Mouse (Mus musculus) macrophage (primary cell): ENCODE data around the gene Bcar3. TPM values are rescaled to one million over a fixed set of nuclear protein-coding genes. Genes with fewer than 3 reads are reported as not detected.

Source experiments
- H3K27ac ChIP-seq: fragments of 350-480 bp; formaldehyde crosslinking; 2 replicates; pipeline ENCODE4 v1.9.0; 2021
- H3K36me3 ChIP-seq: fragments of 350-480 bp; formaldehyde crosslinking; 2 replicates; pipeline ENCODE4 v1.9.0; 2021; ENCODE audit errors: inconsistent target
- H3K4me3 ChIP-seq: fragments of 350-480 bp; formaldehyde crosslinking; 2 replicates; pipeline ENCODE4 v1.9.0; 2021; ENCODE audit errors: inconsistent target
- H3K79me2 ChIP-seq: fragments of 350-480 bp; formaldehyde crosslinking; 2 replicates; pipeline ENCODE4 v1.9.0; 2021; ENCODE audit errors: inconsistent target
- WGBS: methylation state at CpG from one replicate; pipeline ENCODE4 v1.1.7; 2026; ENCODE audit warnings: inconsistent platforms; ENCODE audit not compliant: missing documents; 5-methylcytosine and 5-hydroxymethylcytosine counted together
- polyA plus RNA-seq: library from polyadenylated mRNA; stranded (reverse); fragments of 250-400 nt; gene quantifications from 3 replicates; pipeline ENCODE4 v1.2.4, GENCODE M21; 2018; ENCODE audit warnings: inconsistent platforms

The Bcar3 gene
- polyA plus RNA-seq, 1 experiment from 2014 or later = 14.2 TPM

DNA sequence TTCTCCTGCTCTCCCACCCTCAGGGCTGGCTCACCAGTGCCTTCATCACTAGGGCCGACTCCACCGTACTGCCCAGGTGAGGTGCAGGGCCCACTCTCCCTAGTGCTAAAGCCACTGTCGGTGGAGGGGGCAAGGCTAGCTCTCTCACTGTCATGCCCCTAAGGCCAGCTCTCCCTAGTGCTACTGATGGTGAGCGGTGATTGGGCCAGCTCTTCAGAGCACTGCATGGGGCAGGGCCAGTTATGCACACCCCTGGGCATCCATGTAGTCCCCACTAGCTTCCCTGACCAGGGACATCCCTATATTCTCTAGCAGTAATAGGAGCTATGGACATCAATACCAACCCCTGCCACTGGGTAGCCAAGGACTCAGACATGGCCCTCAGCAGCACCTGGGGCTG lies 103.0 kb downstream of the Bcar3 start:
- no peak overlapping the region for H3K27ac ChIP-seq
- no peaks in the 10 kb centered on the region for H3K36me3 ChIP-seq
- H3K79me2 ChIP-seq = no peaks in the 10 kb centered on the region
- WGBS = 100% methylated on average over 4 of the region's 4 CpGs
- no peak overlapping the region for H3K4me3 ChIP-seq

DNA sequence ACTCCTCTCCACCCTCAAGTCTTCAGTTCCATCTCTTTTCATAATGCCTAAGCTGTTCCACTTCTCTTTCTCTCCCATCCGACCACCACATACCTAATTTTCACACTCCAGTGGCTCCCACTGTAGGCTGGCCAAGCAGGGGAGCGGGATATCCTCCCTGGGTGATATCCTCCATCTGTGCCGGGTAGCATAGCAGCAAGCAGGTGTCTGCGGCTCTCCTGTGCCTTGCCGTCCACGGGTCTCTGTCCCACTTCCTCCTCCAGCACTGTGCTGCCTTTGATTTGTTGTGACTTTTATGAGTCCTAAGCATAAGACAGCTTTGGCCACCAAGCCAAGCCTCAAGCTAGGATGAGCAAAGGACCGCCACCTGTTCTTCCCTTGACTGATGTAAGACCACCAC lies 103.5 kb downstream of the Bcar3 start:
- H3K79me2 ChIP-seq = no peaks in the 10 kb centered on the region
- no peaks in the 10 kb centered on the region for H3K36me3 ChIP-seq
- H3K4me3 ChIP-seq = no peak overlapping the region
- WGBS = 84% methylated on average over 7 of the region's 7 CpGs
- H3K27ac ChIP-seq = no peak overlapping the region

DNA sequence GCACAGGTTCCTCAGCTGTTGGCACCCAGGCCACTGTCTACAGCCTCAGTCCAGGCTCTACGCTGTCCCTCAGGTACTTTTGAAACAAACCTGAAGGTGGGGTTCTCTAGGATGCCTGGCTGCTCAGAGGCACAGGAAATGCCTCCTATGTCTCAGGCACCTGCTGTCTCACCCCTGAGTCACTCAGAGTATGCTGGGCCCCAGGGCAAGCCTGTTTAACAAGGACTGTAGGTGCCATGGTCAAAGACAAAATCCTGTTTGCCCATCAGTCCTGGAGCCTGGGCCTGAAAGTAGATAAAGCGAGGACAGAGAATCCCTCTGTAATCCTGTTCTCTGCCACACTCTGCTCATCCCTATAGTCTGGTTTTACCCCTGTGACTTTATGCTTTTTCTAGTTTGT lies 107.1 kb downstream of the Bcar3 start:
- 93% methylated on average over 2 of the region's 2 CpGs for WGBS
- Histone ChIP-seq H3K79me2 (no peaks in the 10 kb centered on the region), H3K27ac (no peak overlapping the region), H3K4me3 (no peak overlapping the region), H3K36me3 (no peaks in the 10 kb centered on the region)

DNA sequence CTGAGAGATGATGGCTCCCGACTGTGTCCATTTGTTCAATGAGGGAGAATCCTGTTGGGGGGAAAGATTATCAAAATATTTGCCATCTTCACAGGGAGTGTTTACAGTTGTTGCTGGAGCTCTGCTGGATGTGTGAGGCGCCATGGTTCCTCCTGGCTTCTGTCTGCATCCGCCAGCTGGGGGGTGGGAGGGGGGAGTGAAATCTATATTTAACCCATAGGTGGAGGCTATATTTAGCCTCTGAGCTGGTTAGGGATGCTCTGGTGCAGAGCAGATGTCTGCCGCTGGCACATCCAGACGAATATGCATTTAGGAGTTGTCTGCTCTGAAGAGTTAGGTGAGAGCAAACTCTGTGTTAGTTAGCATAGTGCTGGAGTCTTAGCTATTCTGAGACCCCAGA lies 108.2 kb downstream of the Bcar3 start:
- Histone ChIP-seq H3K79me2 (no peaks in the 10 kb centered on the region), H3K4me3 (no peak overlapping the region), H3K36me3 (no peaks in the 10 kb centered on the region), H3K27ac (no peak overlapping the region)
- 88% methylated on average over 5 of the region's 5 CpGs for WGBS

DNA sequence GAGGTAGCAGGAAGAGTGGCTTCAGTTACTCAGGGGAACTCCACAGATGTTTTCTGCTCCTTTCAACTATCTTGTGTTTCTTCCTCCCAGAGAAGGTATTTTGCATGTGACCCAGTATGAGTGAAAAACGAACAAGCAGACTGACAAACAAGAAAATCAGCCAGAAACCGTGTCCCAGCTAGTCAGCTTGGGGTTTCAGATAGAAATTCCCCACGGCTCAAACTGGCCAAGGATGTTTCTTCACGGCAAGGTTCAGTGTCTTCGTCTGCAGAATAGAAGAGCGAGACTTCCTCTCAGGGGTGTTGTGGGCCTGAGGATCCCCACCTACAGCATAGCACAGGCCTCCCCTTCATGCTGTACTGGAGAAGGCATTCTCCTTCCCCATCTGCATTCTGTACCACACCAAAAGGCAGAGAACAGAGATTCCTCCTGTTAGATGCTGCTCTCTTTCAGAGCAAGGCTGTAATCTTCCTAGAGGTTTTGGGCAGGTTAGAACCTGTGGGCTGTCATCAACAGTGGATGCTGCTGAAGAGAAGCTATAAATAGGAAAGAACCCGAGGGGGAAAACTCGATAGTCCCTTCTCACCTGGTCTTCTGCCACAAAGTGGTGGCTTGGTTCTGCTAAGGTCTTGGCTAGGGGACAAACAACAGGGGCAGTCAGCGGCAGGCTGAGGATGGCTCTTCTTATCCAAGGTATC lies 110.1 kb downstream of the Bcar3 start:
- no peaks in the 10 kb centered on the region for H3K36me3 ChIP-seq
- WGBS = 85% methylated on average over 9 of the region's 9 CpGs
- H3K4me3 ChIP-seq = no peak overlapping the region
- H3K27ac ChIP-seq = no peak overlapping the region
- H3K79me2 ChIP-seq = no peaks in the 10 kb centered on the region

DNA sequence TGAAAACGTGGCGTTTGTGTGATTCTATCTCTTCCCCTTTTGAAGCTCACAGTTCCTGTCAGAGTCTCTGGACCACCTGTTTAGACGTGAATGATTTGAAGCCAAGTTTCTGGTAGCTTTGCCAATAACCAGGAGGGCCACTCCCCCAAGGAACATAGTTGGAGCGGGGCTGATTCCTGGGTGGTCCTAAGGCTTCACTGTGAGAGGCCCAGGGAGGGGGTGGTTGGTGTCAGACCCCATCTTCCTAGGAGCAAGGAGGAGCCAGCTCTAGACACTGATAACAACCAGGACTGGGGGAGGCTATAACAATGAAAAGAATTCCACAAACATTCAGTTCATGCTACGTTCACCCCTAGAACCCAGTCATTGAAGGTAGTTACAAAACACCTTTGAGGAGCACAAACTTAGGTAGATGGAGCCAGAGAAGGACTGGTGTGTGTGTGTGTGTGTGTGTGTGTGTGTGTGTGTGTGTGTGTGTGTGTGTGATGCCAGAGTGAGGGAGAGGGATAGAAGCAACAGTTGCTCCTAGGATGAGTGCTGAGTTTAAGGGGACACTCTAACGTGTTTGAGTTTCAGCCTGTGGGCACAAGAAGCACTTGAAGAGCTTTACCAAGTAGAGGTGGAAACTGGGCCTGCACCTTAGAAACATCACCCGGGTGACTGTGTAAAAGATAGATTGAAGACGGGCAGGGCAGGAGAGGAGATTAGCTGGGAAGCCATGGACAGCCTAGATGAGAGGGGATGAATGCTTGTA lies 111.4 kb downstream of the Bcar3 start:
- H3K79me2 ChIP-seq = no peaks in the 10 kb centered on the region
- no peak overlapping the region for H3K4me3 ChIP-seq
- WGBS = 66% methylated on average over 8 of the region's 8 CpGs
- H3K36me3 ChIP-seq = no peaks in the 10 kb centered on the region
- H3K27ac ChIP-seq = no peak overlapping the region

DNA sequence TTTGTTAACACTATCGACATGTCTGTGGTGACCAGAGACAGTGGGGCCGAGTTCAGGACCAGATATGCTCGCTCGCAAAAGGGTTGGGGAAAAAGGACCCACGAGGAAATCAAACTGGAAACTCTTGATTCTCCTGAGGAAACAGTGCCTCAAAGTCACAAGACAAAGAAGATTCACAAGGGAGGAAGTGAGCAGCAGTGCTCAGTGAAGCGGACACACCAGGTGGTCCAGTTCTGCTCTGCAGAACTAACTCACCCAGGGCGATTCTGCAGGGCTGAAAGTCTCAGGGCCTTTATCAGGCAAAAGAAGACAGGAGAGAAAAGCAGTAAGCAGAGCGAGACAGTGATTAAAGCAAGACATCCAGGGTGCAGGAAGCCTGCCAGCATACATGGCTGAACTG lies 112.5 kb downstream of the Bcar3 start:
- no peaks in the 10 kb centered on the region for H3K79me2 ChIP-seq
- no peak overlapping the region for H3K4me3 ChIP-seq
- H3K27ac ChIP-seq = no peak overlapping the region
- no peaks in the 10 kb centered on the region for H3K36me3 ChIP-seq
- WGBS = 90% methylated on average over 8 of the region's 8 CpGs

DNA sequence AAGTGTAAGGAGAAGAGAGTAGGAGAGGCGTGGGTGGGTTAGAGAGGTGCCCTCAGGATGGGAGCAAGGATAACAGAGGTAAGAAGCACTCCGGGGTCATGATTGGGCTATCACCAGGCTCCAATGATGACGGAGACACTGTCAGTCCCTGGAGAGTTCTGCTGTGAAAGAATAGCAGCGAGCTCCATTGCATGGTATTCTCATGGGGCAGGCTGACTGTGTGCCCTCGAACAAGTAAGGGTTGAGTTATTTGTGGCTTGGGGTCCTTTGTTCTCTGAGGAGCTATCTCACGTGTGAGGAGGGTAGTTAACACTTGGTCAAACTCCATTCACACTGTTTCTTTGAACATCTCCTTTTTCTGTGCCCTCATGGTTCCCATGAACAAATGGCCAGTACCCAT lies 113.8 kb downstream of the Bcar3 start:
- H3K27ac ChIP-seq = 0 out of 2 replicates have a peak overlapping the region, but pooled peaks have one; percentile 25
- H3K79me2 ChIP-seq = no peaks in the 10 kb centered on the region
- no peaks in the 10 kb centered on the region for H3K36me3 ChIP-seq
- WGBS = 93% methylated on average over 6 of the region's 6 CpGs
- H3K4me3 ChIP-seq = no peak overlapping the region

DNA sequence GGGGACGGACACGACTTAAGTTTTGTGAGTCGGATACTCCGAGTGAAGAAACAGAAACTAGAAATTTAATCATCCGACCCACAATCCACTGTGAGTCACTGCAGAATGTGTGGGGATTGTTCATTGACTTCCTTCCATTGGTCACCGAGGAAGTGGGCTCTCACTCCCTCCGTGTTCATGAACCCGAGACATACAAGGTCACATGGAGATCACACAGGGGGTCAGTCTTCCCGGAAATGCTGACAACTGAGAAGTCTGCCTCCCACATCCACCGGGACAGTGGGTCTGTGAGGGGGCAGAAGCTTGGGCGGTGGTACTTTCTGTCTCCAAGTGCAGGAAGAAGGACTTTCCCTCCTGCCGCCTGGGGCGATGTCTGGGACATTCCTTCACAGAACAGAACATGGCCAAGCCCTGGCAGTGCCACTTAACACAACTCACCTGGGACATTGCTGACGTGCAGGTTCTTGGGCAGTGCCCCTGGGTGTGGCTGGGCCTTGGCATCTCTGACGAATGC lies 114.9 kb downstream of the Bcar3 start:
- no peak overlapping the region for H3K4me3 ChIP-seq
- no peaks in the 10 kb centered on the region for H3K79me2 ChIP-seq
- H3K36me3 ChIP-seq = no peaks in the 10 kb centered on the region
- H3K27ac ChIP-seq = peak overlapping the region; percentile 25; the same call in 1 of the 2 replicates
- WGBS = 50% methylated on average over 15 of the region's 15 CpGs

DNA sequence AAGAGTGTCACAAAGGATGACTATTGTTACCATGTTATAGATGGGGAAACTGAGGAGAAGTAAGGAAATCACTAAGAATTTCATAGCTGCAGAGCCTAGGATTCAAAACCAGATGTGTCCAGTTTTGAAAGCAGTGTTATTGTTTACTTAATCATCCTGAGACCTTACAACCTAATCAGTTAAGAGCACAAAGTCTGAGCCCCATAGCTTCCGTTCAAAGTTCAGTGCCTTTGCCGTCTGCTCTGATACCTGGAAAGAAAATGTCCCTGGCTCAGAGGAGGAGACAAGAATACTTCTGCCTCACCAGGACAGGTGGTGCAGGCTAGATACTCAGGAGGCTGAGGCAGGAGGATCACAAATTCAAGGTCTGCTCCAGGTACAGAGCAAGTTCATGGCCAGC lies 117.7 kb downstream of the Bcar3 start:
- Histone ChIP-seq H3K36me3 (no peaks in the 10 kb centered on the region), H3K4me3 (no peak overlapping the region), H3K79me2 (no peaks in the 10 kb centered on the region), H3K27ac (no peak overlapping the region)
- 94% methylated on average over 2 of the region's 2 CpGs for WGBS

DNA sequence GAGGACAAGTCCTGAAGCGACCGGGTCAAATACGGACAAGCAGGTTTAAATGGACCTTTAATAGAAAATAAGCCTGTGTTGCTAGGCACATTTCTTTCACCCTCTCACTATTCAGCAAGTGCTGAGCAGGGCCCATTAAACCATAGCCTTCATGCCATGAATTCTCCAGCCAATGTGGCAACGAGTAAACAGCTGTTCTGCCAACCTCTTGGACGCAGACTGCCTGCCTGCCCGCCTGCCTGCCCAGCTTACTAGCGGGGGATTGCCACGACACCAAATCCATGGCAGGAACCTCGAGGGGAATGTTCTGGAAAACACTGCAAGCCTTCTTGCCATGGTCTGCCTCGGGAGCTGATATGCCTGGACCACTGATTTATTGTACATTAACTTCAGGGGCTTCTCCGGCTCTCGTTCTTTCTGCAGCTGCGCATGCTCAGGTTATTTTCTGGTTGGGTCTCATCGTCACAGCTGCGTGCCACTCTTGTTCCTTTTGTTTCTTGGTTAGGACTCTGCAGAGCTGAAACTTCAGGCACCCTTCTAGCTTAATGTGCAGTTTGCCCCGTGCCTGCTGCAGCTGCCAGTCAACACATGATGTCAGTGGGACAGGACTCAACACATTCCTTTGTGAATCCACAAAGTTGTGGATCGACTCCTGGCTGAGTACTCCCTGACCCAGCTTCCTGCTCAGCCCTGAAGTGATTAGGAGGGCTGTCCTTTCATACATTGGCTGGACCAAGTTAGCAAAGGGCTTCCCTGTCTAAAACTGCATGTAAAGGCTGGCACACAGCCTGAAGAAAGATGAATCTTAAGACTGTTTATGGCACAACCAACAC lies 120.0 kb downstream of the Bcar3 start:
- Histone ChIP-seq H3K4me3 (no peak overlapping the region), H3K79me2 (no peaks in the 10 kb centered on the region), H3K27ac (no peak overlapping the region), H3K36me3 (no peaks in the 10 kb centered on the region)
- 64% methylated on average over 17 of the region's 17 CpGs for WGBS

DNA sequence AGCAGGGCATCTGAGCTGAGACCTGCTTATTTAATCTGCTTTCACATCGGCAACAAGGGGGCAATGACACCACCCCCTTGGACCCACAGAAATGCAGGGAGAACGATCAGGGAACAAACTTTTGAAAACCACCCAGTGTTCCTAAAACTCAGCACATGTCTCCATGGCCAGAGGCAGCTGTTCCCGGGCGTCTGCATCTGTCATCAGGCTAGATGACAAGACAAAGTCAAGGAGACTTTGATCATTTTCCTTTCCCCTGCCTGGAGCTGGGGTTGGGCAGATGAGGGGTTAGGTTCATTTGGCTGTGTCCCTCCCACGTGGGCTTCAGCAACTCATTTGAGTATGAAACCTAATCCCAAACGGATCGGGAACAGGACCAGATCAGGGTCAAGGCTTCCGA lies 120.9 kb downstream of the Bcar3 start:
- Histone ChIP-seq H3K4me3 (no peak overlapping the region), H3K36me3 (no peaks in the 10 kb centered on the region), H3K27ac (no peak overlapping the region), H3K79me2 (no peaks in the 10 kb centered on the region)
- WGBS = 89% methylated on average over 7 of the region's 8 CpGs

DNA sequence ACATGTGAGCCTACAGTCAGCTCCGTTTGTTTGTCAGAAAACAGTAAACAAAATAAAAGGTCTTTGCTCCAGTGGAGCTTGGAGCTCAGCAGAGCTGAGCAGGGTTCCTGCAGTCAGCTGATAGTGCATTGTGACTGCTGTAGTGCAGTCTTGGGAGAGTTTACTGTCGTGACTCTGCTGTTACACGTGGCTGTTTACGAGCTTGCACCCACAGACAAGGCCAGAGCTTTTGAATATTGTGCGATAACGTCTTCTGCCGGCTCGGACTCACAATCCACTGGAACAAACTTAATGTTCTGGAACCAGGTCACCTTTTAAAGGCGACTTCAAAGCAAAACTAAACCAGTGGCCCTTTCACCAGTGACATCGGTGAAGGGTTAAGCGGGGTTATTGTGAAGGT lies 123.5 kb downstream of the Bcar3 start:
- no peaks in the 10 kb centered on the region for H3K36me3 ChIP-seq
- H3K27ac ChIP-seq = no peak overlapping the region
- H3K79me2 ChIP-seq = peaks cover 26% of the 10 kb centered on the region
- no peak overlapping the region for H3K4me3 ChIP-seq
- 92% methylated on average over 11 of the region's 11 CpGs for WGBS

DNA sequence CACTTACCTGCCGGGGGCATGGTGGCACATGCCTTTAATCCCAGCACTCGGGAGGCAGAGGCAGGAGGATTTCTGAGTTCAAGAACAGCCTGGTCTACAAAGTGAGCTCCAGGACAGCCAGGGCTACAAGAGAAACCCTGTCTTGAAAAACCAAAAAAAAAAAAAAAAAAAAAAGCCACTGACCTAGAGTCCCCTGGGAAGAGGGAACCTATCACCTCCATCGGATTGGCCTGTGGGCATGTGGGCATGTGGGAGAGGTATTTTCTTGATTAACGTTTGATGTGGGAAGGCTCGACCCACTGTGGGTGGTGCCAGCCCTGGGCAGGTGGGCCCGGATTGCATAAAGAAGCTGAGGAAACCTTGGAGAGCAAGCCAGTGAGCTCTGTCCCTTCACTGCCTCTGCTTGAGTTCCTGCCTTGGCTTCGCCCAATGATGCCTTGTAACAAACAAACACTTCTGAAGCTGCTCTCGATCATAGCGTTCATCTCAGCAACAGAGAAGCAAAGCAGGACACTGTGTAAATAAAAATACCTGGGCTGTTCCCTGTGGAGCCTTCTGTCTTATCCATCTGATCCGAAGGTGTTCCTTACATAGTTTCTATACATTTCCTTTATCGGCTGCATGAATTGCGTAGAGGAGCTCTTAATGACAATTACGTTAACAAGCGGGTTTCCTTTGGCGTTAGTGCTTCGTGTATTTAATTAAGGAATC lies 124.8 kb downstream of the Bcar3 start:
- peaks cover 38% of the 10 kb centered on the region for H3K79me2 ChIP-seq
- H3K36me3 ChIP-seq = no peaks in the 10 kb centered on the region
- H3K4me3 ChIP-seq = peak overlapping the region; percentile 92
- peak overlapping the region; percentile 75; the same call in 1 of the 2 replicates for H3K27ac ChIP-seq
- 40% methylated on average over 16 of the region's 16 CpGs for WGBS
